Mouse (Mus musculus): ENCODE results near the gene Apol6. TPM values are rescaled to one million over a fixed set of nuclear protein-coding genes. Genes with fewer than 3 reads are reported as not detected.
A peak's percentile ranks its signal among the peaks of the same experiment; 100 is the strongest.

Apol6 gene
- polyA plus RNA-seq, 1 experiment from 2014 or later = not detected

GRCm38 (mm10) chr15:77019533-77019932 lies 25.0 kb upstream of the Apol6 start:
- H3K27me3 ChIP-seq (ENCODE audit: insufficient read depth, poor library complexity, severe bottlenecking) = no peaks in the 10 kb centered on the region
- peaks cover 13% of the 10 kb centered on the region for H3K4me1 ChIP-seq (replicated peaks)
- WGBS = 89% methylated on average over 7 of the region's 7 CpGs
- no peak for DNase-seq (ENCODE audit: low spot score)
- no peaks in the 10 kb centered on the region for H3K36me3 ChIP-seq
- H3K9me3 ChIP-seq = no peaks in the 10 kb centered on the region
- H3K27ac ChIP-seq = no peak overlapping the region
- no peak overlapping the region for H3K4me3 ChIP-seq

GRCm38 (mm10) chr15:77020136-77020535 lies 24.4 kb upstream of the Apol6 start:
- no peaks in the 10 kb centered on the region for H3K9me3 ChIP-seq
- DNase-seq (ENCODE audit: low spot score) = no peak
- H3K27ac ChIP-seq = no peak overlapping the region
- H3K4me3 ChIP-seq = no peak overlapping the region
- WGBS = 91% methylated on average over 4 of the region's 4 CpGs
- no peaks in the 10 kb centered on the region for H3K27me3 ChIP-seq (ENCODE audit: insufficient read depth, poor library complexity, severe bottlenecking)
- H3K36me3 ChIP-seq = no peaks in the 10 kb centered on the region
- peaks cover 6% of the 10 kb centered on the region for H3K4me1 ChIP-seq (replicated peaks)

GRCm38 (mm10) chr15:77021056-77021455 lies 23.5 kb upstream of the Apol6 start:
- Histone ChIP-seq H3K27ac (no peak overlapping the region), H3K4me3 (no peak overlapping the region), H3K9me3 (no peaks in the 10 kb centered on the region), H3K27me3 (ENCODE audit: insufficient read depth, poor library complexity, severe bottlenecking) (no peaks in the 10 kb centered on the region), H3K4me1 (replicated peaks) (peaks cover 14% of the 10 kb centered on the region), H3K36me3 (no peaks in the 10 kb centered on the region)
- DNase-seq (ENCODE audit: low spot score) = no peak
- 95% methylated on average over 3 of the region's 3 CpGs for WGBS

- no peaks in the 10 kb centered on the region for H3K36me3 ChIP-seq
- WGBS = 91% methylated on average over 4 of the region's 4 CpGs
- no peaks in the 10 kb centered on the region for H3K9me3 ChIP-seq
These were observed 22.7 kb upstream of the Apol6 start for GRCm38 (mm10) chr15:77021851-77022250.

GRCm38 (mm10) chr15:77022401-77022957 lies 22.1 kb upstream of the Apol6 start:
- 73% methylated on average over 5 of the region's 5 CpGs for WGBS
- Histone ChIP-seq H3K27ac (no peak overlapping the region), H3K4me1 (replicated peaks) (peaks cover 19% of the 10 kb centered on the region), H3K4me3 (no peak overlapping the region), H3K36me3 (no peaks in the 10 kb centered on the region), H3K27me3 (ENCODE audit: insufficient read depth, poor library complexity, severe bottlenecking) (no peaks in the 10 kb centered on the region), H3K9me3 (no peaks in the 10 kb centered on the region)
- DNase-seq (ENCODE audit: low spot score) = no peak

More at GRCm38 (mm10) chr15:77021851-77022250, 22.7 kb upstream of the Apol6 start:
- peaks cover 19% of the 10 kb centered on the region for H3K4me1 ChIP-seq (replicated peaks)
- H3K27me3 ChIP-seq (ENCODE audit: insufficient read depth, poor library complexity, severe bottlenecking) = no peaks in the 10 kb centered on the region
- no peak for DNase-seq (ENCODE audit: low spot score)
- no peak overlapping the region for H3K27ac ChIP-seq
- H3K4me3 ChIP-seq = no peak overlapping the region

GRCm38 (mm10) chr15:77025884-77026583 lies 18.5 kb upstream of the Apol6 start:
- no peak for DNase-seq (ENCODE audit: low spot score)
- no peak overlapping the region for H3K4me3 ChIP-seq
- no peaks in the 10 kb centered on the region for H3K27me3 ChIP-seq (ENCODE audit: insufficient read depth, poor library complexity, severe bottlenecking)
- H3K27ac ChIP-seq = 0 out of 2 replicates have a peak overlapping the region, but pooled peaks have one; percentile 12
- no peaks in the 10 kb centered on the region for H3K36me3 ChIP-seq
- WGBS = 74% methylated on average over 5 of the region's 5 CpGs
- peaks cover 23% of the 10 kb centered on the region for H3K4me1 ChIP-seq (replicated peaks)
- H3K9me3 ChIP-seq = no peaks in the 10 kb centered on the region

GRCm38 (mm10) chr15:77027117-77027516 lies 17.4 kb upstream of the Apol6 start:
- Histone ChIP-seq H3K4me3 (no peak overlapping the region), H3K27ac (no peak overlapping the region), H3K9me3 (no peaks in the 10 kb centered on the region), H3K4me1 (replicated peaks) (peaks cover 23% of the 10 kb centered on the region), H3K36me3 (no peaks in the 10 kb centered on the region), H3K27me3 (ENCODE audit: insufficient read depth, poor library complexity, severe bottlenecking) (no peaks in the 10 kb centered on the region)
- WGBS = 88% methylated on average over 3 of the region's 3 CpGs
- no peak for DNase-seq (ENCODE audit: low spot score)

- Histone ChIP-seq H3K27me3 (ENCODE audit: insufficient read depth, poor library complexity, severe bottlenecking) (no peaks in the 10 kb centered on the region), H3K9me3 (no peaks in the 10 kb centered on the region), H3K36me3 (no peaks in the 10 kb centered on the region), H3K4me3 (no peak overlapping the region), H3K4me1 (replicated peaks) (peaks cover 19% of the 10 kb centered on the region), H3K27ac (0 out of 2 replicates have a peak overlapping the region, but pooled peaks have one; percentile 17)
- WGBS = 72% methylated on average over 6 of the region's 6 CpGs
- no peak for DNase-seq (ENCODE audit: low spot score)
These were observed 16.9 kb upstream of the Apol6 start for GRCm38 (mm10) chr15:77027675-77028074.

- peak overlapping the region; percentile 59; the same call in 1 of the 2 replicates for H3K27ac ChIP-seq
- no peaks in the 10 kb centered on the region for H3K9me3 ChIP-seq
- no peak overlapping the region for H3K4me3 ChIP-seq
- H3K36me3 ChIP-seq = no peaks in the 10 kb centered on the region
- peaks cover 19% of the 10 kb centered on the region for H3K4me1 ChIP-seq (replicated peaks)
- DNase-seq (ENCODE audit: low spot score) = peak; percentile 71
- no peaks in the 10 kb centered on the region for H3K27me3 ChIP-seq (ENCODE audit: insufficient read depth, poor library complexity, severe bottlenecking)
- WGBS = 30% methylated on average over 7 of the region's 7 CpGs
These were observed 15.1 kb upstream of the Apol6 start for GRCm38 (mm10) chr15:77029331-77029991.

GRCm38 (mm10) chr15:77031271-77031670 lies 13.3 kb upstream of the Apol6 start:
- WGBS = 55% methylated on average over 3 of the region's 3 CpGs
- Histone ChIP-seq H3K36me3 (no peaks in the 10 kb centered on the region), H3K27me3 (ENCODE audit: insufficient read depth, poor library complexity, severe bottlenecking) (no peaks in the 10 kb centered on the region), H3K27ac (no peak overlapping the region), H3K9me3 (no peaks in the 10 kb centered on the region), H3K4me3 (no peak overlapping the region), H3K4me1 (replicated peaks) (peaks cover 15% of the 10 kb centered on the region)
- no peak for DNase-seq (ENCODE audit: low spot score)

GRCm38 (mm10) chr15:77034526-77034925 lies 10.0 kb upstream of the Apol6 start:
- WGBS = 72% methylated on average over 6 of the region's 6 CpGs
- Histone ChIP-seq H3K27me3 (ENCODE audit: insufficient read depth, poor library complexity, severe bottlenecking) (no peaks in the 10 kb centered on the region), H3K36me3 (no peaks in the 10 kb centered on the region), H3K27ac (no peak overlapping the region), H3K9me3 (no peaks in the 10 kb centered on the region), H3K4me3 (no peak overlapping the region), H3K4me1 (replicated peaks) (peaks cover 31% of the 10 kb centered on the region)
- no peak for DNase-seq (ENCODE audit: low spot score)

GRCm38 (mm10) chr15:77035643-77036042 lies 8.9 kb upstream of the Apol6 start:
- Histone ChIP-seq H3K27me3 (ENCODE audit: insufficient read depth, poor library complexity, severe bottlenecking) (no peaks in the 10 kb centered on the region), H3K9me3 (no peaks in the 10 kb centered on the region), H3K36me3 (no peaks in the 10 kb centered on the region), H3K27ac (0 out of 2 replicates have a peak overlapping the region, but pooled peaks have one; percentile 70), H3K4me1 (replicated peaks) (peaks cover 41% of the 10 kb centered on the region), H3K4me3 (no peak overlapping the region)
- 89% methylated on average over 3 of the region's 3 CpGs for WGBS
- no peak for DNase-seq (ENCODE audit: low spot score)
